ENCODE assay signal across 12 mouse cellular contexts in the genomic region with DNA sequence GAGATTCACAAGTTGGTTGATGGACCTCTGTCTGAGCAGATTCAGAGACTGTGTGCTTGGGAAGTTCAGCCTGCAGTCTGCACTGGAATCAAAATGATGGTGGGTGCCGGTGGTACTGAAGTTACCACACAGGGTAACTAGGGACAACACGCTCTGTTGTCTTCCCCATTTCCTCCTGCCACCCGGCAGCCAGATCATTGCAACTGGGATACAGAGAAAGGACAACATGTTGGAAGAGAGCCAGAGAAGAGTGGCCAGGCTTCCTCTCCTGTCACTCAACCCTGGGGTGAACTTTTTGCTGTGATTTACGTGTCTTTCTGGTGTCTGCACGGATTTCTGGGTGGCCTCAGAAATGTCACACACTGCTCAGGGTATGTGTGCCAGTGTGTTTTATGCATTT.
DNase-seq lines count a peak whose midpoint lies in the region; ATAC-seq lines count a peak whose summit lies in the region.
"Had no signal": no experiment of that assay in that cellular context is flagged by ENCODE, and none has a peak within 500 bp of the region (broad histone marks: within the 10 kb centered on the region; RNA-seq: fewer than 3 reads in every experiment).

No protein-coding gene starts in this region.

- 0 out of 2 replicates have a peak, but pooled peaks cover 2% of the 10 kb centered on the region for H3K27me3 ChIP-seq in kidney, embryonic 14.5 days (ENCODE audit: control insufficient read depth, insufficient read depth, low read length)
- H3K27me3 ChIP-seq in kidney, embryonic 16.5 days (ENCODE audit: insufficient read depth, low read length), result 0 out of 2 replicates have a peak, but pooled peaks cover 4% of the 10 kb centered on the region

- H3K4me3 ChIP-seq in kidney, embryonic 14.5 days (ENCODE audit: low read length), result no peak overlapping the region
- H3K4me3 ChIP-seq in kidney, embryonic 16.5 days (ENCODE audit: low read length), result no peak overlapping the region
- H3K4me3 ChIP-seq: myocyte had no signal

- no peaks in the 10 kb centered on the region for H3K9me3 ChIP-seq in kidney, embryonic 14.5 days (ENCODE audit: control insufficient read depth, low read length)
- H3K9me3 ChIP-seq in kidney, embryonic 16.5 days (ENCODE audit: low read length), result no peaks in the 10 kb centered on the region

- no peak overlapping the region for H3K9ac ChIP-seq in kidney, embryonic 14.5 days (ENCODE audit: low read depth, low read length)
- no peak overlapping the region for H3K9ac ChIP-seq in kidney, embryonic 16.5 days (replicated peaks; ENCODE audit: low read length)

- H3K4me2 ChIP-seq in kidney, embryonic 14.5 days (replicated peaks; ENCODE audit: low read depth, low read length), result no peak overlapping the region
- H3K4me2 ChIP-seq in kidney, embryonic 16.5 days (replicated peaks; ENCODE audit: low read depth, low read length), result no peak overlapping the region

- 35% methylated on average over 5 of the region's 5 CpGs for WGBS in kidney, embryonic 14.5 days
- WGBS in kidney, embryonic 16.5 days, result 32% methylated on average over 5 of the region's 5 CpGs

- H3K4me1 ChIP-seq in kidney, embryonic 14.5 days (ENCODE audit: control insufficient read depth, insufficient read depth, low read length), result peaks cover 11% of the 10 kb centered on the region
- H3K4me1 ChIP-seq in kidney, embryonic 16.5 days (ENCODE audit: insufficient read depth, low read length), result peaks cover 17% of the 10 kb centered on the region

- peak; percentile 42; the same call in 1 of the 2 replicates for ATAC-seq in kidney, embryonic 14.5 days (ENCODE audit: low FRiP score, low TSS enrichment)
- peak; percentile 57; the same call in 1 of the 2 replicates for ATAC-seq in kidney, embryonic 16.5 days (ENCODE audit: low FRiP score, low TSS enrichment)

- H3K36me3 ChIP-seq in kidney, embryonic 14.5 days (ENCODE audit: control insufficient read depth, insufficient read depth, low read length), result no peaks in the 10 kb centered on the region
- H3K36me3 ChIP-seq in kidney, embryonic 16.5 days (ENCODE audit: insufficient read depth, low read length), result no peaks in the 10 kb centered on the region

- no peak for DNase-seq in kidney, postnatal 36 days
- peak; percentile 50 for DNase-seq in adipocyte (ENCODE audit: low spot score)
- peak; percentile 41 for DNase-seq in adrenal gland, postnatal 10 days
- no peak for DNase-seq in thymus, postnatal 14 days
- DNase-seq in ovary, postnatal 14 days (ENCODE audit: low spot score), result no peak
- no peak for DNase-seq in right cerebral cortex, postnatal 36 days (ENCODE audit: low spot score in 2 of 2)
- DNase-seq: gastrocnemius, postnatal 14 days; right cerebral cortex, postnatal 25 days; thymus, adult 18-20 months had no signal

- no peak overlapping the region for H3K27ac ChIP-seq in kidney, embryonic 14.5 days (ENCODE audit: low read depth, low read length)
- H3K27ac ChIP-seq in kidney, embryonic 16.5 days (ENCODE audit: low read length), result no peak overlapping the region

Comparison
In these comparisons a context has a peak if more than half of its experiments do, and no peak if none do; other contexts are left out.
1. DNase-seq: peak in adipocyte (single experiment) and adrenal gland, postnatal 10 days (single experiment); none in kidney, postnatal 36 days (0 of 2), thymus, postnatal 14 days (single experiment), ovary, postnatal 14 days (single experiment) and right cerebral cortex, postnatal 36 days (0 of 2).